Mouse (Mus musculus): ENCODE measurements around the gene Il17f.

GRCm38 (mm10) chr1:20801275-20801674 is 10.9 kb upstream of the Il17f start:
- no peak for TF ChIP-seq POLR2A (IDR thresholded peaks at IDR 0.05; ENCODE audit: insufficient read depth, low read depth, low read length)
- TF ChIP-seq CTCF (IDR thresholded peaks at IDR 0.05) = no peak
- no peak for TF ChIP-seq EP300 (IDR thresholded peaks at IDR 0.05; ENCODE audit: insufficient read depth, low read depth, low read length)
